Mouse (Mus musculus): ENCODE results near the gene Tmem247. TPM values are rescaled to one million over a fixed set of nuclear protein-coding genes. Genes with fewer than 3 reads are reported as not detected.

Tmem247 gene
- polyA plus RNA-seq, 1 experiment from 2014 or later, result not detected

DNA sequence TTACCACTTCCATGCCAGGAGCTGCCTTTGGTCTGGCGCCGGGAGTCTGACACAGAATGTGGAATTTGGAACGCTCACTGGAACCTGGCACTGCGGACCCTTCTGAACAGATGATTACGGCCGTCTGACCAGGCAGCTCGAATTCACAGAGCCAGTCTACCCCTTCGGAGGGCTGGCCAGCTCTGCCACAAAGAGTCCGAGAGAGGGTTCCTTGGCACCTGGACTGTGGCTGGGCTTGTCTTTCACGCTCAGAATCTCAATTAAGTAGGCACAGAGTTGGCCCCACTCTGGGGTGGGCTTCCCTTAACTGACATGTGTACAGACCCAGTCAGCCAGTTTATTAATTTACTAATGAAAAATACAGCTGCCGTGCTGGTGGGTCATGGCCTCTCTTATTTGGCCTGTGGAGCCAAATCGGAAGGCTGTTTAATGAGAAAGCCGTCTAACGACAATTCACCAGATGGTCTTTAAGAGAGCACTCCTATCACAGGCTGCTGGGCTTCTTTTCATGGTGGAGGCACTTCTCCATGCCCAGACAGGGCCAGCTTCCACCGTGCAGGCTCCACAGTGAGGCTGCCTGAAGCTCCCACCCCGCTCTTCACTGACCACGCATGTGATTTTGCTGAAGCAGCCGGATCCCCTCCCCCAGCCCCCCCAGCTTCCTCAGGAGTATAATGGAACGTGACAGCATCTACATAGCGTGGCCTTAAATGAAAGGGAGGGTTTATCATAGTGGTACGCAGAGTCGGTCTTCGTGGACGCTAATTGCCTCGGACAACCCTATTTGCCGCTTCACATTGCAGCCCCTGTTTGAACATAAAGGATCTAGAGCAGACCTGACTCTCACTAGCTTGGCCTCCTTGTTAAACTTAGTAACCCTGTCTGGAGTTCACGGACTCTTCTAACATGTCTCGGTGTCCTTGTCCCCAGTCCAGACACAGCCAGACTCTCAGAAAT, 31.0 kb downstream of the Tmem247 start, which contains the start of gene Atp6v1e2:
Gene Atp6v1e2 (minus strand): TSS at position 58 of the 957 bp plus-strand sequence.
- H3K36me3 ChIP-seq (replicated peaks), result no peaks in the 10 kb centered on the region
- H3K9me3 ChIP-seq, result no peaks in the 10 kb centered on the region
- ATAC-seq (ENCODE audit: low FRiP score), result peak; percentile 90
- peaks cover 4% of the 10 kb centered on the region; the same call in 1 of the 2 replicates for H3K27me3 ChIP-seq
- peaks cover 10% of the 10 kb centered on the region for H3K4me1 ChIP-seq
- H3K4me3 ChIP-seq (replicated peaks), result no peak within 1 kb of the TSS
- no peak within 1 kb of the TSS for H3K27ac ChIP-seq
- WGBS, result 72% methylated on average over 28 of the region's 28 CpGs
- no peak within 1 kb of the TSS for H3K9ac ChIP-seq
- H3K4me2 ChIP-seq, result no peak within 1 kb of the TSS

GRCm38 (mm10) chr17:86948801-86949200, 31.7 kb downstream of the Tmem247 start:
- no peak overlapping the region for H3K27ac ChIP-seq
- no peaks in the 10 kb centered on the region for H3K36me3 ChIP-seq (replicated peaks)
- H3K4me2 ChIP-seq, result no peak overlapping the region
- no peak overlapping the region for H3K9ac ChIP-seq
- peaks cover 4% of the 10 kb centered on the region; the same call in 1 of the 2 replicates for H3K27me3 ChIP-seq
- 79% methylated on average over 6 of the region's 6 CpGs for WGBS
- no peak for ATAC-seq (ENCODE audit: low FRiP score)
- H3K9me3 ChIP-seq, result no peaks in the 10 kb centered on the region
- H3K4me3 ChIP-seq (replicated peaks), result no peak overlapping the region
- H3K4me1 ChIP-seq, result peaks cover 10% of the 10 kb centered on the region

GRCm38 (mm10) chr17:86957239-86957638, 40.1 kb downstream of the Tmem247 start:
- H3K27me3 ChIP-seq, result no peaks in the 10 kb centered on the region
- WGBS, result 93% methylated on average over 5 of the region's 5 CpGs
- no peak overlapping the region for H3K4me2 ChIP-seq
- H3K4me3 ChIP-seq (replicated peaks), result no peak overlapping the region
- peaks cover 6% of the 10 kb centered on the region; the same call in 1 of the 2 replicates for H3K4me1 ChIP-seq
- H3K27ac ChIP-seq, result no peak overlapping the region
- no peak overlapping the region for H3K9ac ChIP-seq
- ATAC-seq (ENCODE audit: low FRiP score), result no peak
- H3K9me3 ChIP-seq, result no peaks in the 10 kb centered on the region
- H3K36me3 ChIP-seq (replicated peaks), result no peaks in the 10 kb centered on the region

- H3K27me3 ChIP-seq, result no peaks in the 10 kb centered on the region
- H3K27ac ChIP-seq, result no peak overlapping the region
- H3K4me2 ChIP-seq, result no peak overlapping the region
- 93% methylated on average over 14 of the region's 14 CpGs for WGBS
- H3K9me3 ChIP-seq, result no peaks in the 10 kb centered on the region
- H3K4me1 ChIP-seq, result peaks cover 6% of the 10 kb centered on the region; the same call in 1 of the 2 replicates
- no peak overlapping the region for H3K9ac ChIP-seq
- no peaks in the 10 kb centered on the region for H3K36me3 ChIP-seq (replicated peaks)
- ATAC-seq (ENCODE audit: low FRiP score), result no peak
- H3K4me3 ChIP-seq (replicated peaks), result no peak overlapping the region
Measured at GRCm38 (mm10) chr17:86957968-86958367, 40.8 kb downstream of the Tmem247 start.

GRCm38 (mm10) chr17:86961301-86961841, 44.2 kb downstream of the Tmem247 start:
- Histone ChIP-seq H3K4me1 (peaks cover 28% of the 10 kb centered on the region), H3K27ac (no peak overlapping the region), H3K4me3 (replicated peaks) (no peak overlapping the region), H3K4me2 (no peak overlapping the region), H3K9me3 (no peaks in the 10 kb centered on the region), H3K36me3 (replicated peaks) (no peaks in the 10 kb centered on the region), H3K9ac (0 out of 2 replicates have a peak overlapping the region, but pooled peaks have one; percentile 83), H3K27me3 (no peaks in the 10 kb centered on the region)
- WGBS, result 70% methylated on average over 8 of the region's 8 CpGs
- ATAC-seq (ENCODE audit: low FRiP score), result no peak

GRCm38 (mm10) chr17:86962297-86962893, 45.2 kb downstream of the Tmem247 start:
- H3K9ac ChIP-seq, result peak overlapping the region; percentile 83
- peaks cover 28% of the 10 kb centered on the region for H3K4me1 ChIP-seq
- 0 out of 2 replicates have a peak, but pooled peaks cover 3% of the 10 kb centered on the region for H3K36me3 ChIP-seq (replicated peaks)
- H3K27me3 ChIP-seq, result no peaks in the 10 kb centered on the region
- H3K4me2 ChIP-seq, result peak overlapping the region; percentile 89
- peak overlapping the region; percentile 87 for H3K4me3 ChIP-seq (replicated peaks)
- under 1% methylated on average over 24 of the region's 24 CpGs for WGBS
- peak overlapping the region; percentile 73 for H3K27ac ChIP-seq
- ATAC-seq (ENCODE audit: low FRiP score), result peak; percentile 69
- no peaks in the 10 kb centered on the region for H3K9me3 ChIP-seq

GRCm38 (mm10) chr17:86962894-86963585, 45.9 kb downstream of the Tmem247 start, which contains the start of gene Rhoq:
Gene Rhoq (plus strand): TSS chr17:86963082.
- WGBS, result under 1% methylated on average over 56 of the region's 86 CpGs
- Histone ChIP-seq H3K9ac (peak within 1 kb of the TSS; percentile 83), H3K27ac (peak within 1 kb of the TSS; percentile 73), H3K4me3 (replicated peaks) (peak within 1 kb of the TSS; percentile 87), H3K27me3 (no peaks in the 10 kb centered on the region), H3K36me3 (replicated peaks) (0 out of 2 replicates have a peak, but pooled peaks cover 4% of the 10 kb centered on the region), H3K4me2 (peak within 1 kb of the TSS; percentile 89), H3K4me1 (peaks cover 28% of the 10 kb centered on the region), H3K9me3 (no peaks in the 10 kb centered on the region)
- ATAC-seq (ENCODE audit: low FRiP score), result peak; percentile 92

GRCm38 (mm10) chr17:86963586-86963902, 46.4 kb downstream of the Tmem247 start:
- no peaks in the 10 kb centered on the region for H3K27me3 ChIP-seq
- peak overlapping the region; percentile 87 for H3K4me3 ChIP-seq (replicated peaks)
- peaks cover 28% of the 10 kb centered on the region for H3K4me1 ChIP-seq
- peak overlapping the region; percentile 89 for H3K4me2 ChIP-seq
- H3K9me3 ChIP-seq, result no peaks in the 10 kb centered on the region
- peak overlapping the region; percentile 73 for H3K27ac ChIP-seq
- peak overlapping the region; percentile 83 for H3K9ac ChIP-seq
- WGBS, result 1% methylated on average over 22 of the region's 26 CpGs
- ATAC-seq (ENCODE audit: low FRiP score), result peak; percentile 62
- 0 out of 2 replicates have a peak, but pooled peaks cover 4% of the 10 kb centered on the region for H3K36me3 ChIP-seq (replicated peaks)

- Histone ChIP-seq H3K4me1 (peaks cover 28% of the 10 kb centered on the region), H3K9me3 (no peaks in the 10 kb centered on the region), H3K36me3 (replicated peaks) (0 out of 2 replicates have a peak, but pooled peaks cover 4% of the 10 kb centered on the region), H3K4me3 (replicated peaks) (peak overlapping the region; percentile 87), H3K9ac (peak overlapping the region; percentile 83), H3K4me2 (peak overlapping the region; percentile 89), H3K27me3 (no peaks in the 10 kb centered on the region), H3K27ac (peak overlapping the region; percentile 73; the same call in 1 of the 2 replicates)
- WGBS, result 0% methylated on average over 6 of the region's 6 CpGs
- ATAC-seq (ENCODE audit: low FRiP score), result no peak
Measured at GRCm38 (mm10) chr17:86964041-86964440, 46.9 kb downstream of the Tmem247 start.

GRCm38 (mm10) chr17:86964502-86964901, 47.4 kb downstream of the Tmem247 start:
- 0% methylated on average over 10 of the region's 10 CpGs for WGBS
- Histone ChIP-seq H3K27ac (0 out of 2 replicates have a peak overlapping the region, but pooled peaks have one; percentile 73), H3K9me3 (no peaks in the 10 kb centered on the region), H3K4me3 (replicated peaks) (peak overlapping the region; percentile 87), H3K4me1 (peaks cover 28% of the 10 kb centered on the region), H3K9ac (0 out of 2 replicates have a peak overlapping the region, but pooled peaks have one; percentile 39), H3K27me3 (no peaks in the 10 kb centered on the region), H3K36me3 (replicated peaks) (0 out of 2 replicates have a peak, but pooled peaks cover 4% of the 10 kb centered on the region), H3K4me2 (peak overlapping the region; percentile 89)
- ATAC-seq (ENCODE audit: low FRiP score), result peak; percentile 31; the same call in 1 of the 2 replicates

DNA sequence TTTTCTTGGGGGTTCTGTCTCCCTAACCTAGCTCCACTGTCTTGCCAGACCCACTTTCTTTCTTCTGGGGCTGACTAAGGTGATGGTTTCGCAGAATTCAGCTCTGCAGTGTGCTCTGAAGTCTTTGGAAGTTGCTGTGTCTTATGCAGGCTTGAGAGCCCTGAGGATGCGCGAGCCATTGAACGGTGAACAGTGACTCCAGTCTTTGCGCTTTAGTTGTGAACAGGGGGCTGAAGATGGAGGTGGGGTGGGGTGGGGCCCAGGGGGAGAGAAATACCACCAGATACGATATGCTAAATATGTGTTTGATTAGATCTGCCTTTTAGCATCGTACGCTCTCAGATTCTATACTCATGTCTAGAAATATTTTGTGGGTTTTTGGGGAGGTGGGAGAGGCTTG, 48.0 kb downstream of the Tmem247 start:
- H3K4me3 ChIP-seq (replicated peaks), result peak overlapping the region; percentile 87
- WGBS, result 84% methylated on average over 8 of the region's 8 CpGs

More for the DNA sequence above, 48.0 kb downstream of the Tmem247 start:
- no peak for ATAC-seq (ENCODE audit: low FRiP score)
- Histone ChIP-seq H3K27ac (0 out of 2 replicates have a peak overlapping the region, but pooled peaks have one; percentile 37), H3K27me3 (no peaks in the 10 kb centered on the region), H3K9me3 (no peaks in the 10 kb centered on the region), H3K9ac (peak overlapping the region; percentile 39; the same call in 1 of the 2 replicates), H3K4me1 (peaks cover 28% of the 10 kb centered on the region), H3K36me3 (replicated peaks) (0 out of 2 replicates have a peak, but pooled peaks cover 4% of the 10 kb centered on the region), H3K4me2 (peak overlapping the region; percentile 89)

Measured in forebrain, embryonic 12.5 days (tissue).